Mouse (Mus musculus) CH12.LX (cell line): ENCODE measurements around the gene Gpr155.

Experiments used
- CTCF ChIP-seq, 2 experiments: IDR thresholded peaks in 1 of 2; conservative IDR thresholded peaks in 1 of 2; 2 replicates each; pipeline ENCODE4 v1.5.1; 2011 to 2012; ENCODE audit warnings: low read depth in 2 of 2, low read length in 2 of 2, improper control_type of control experiment in 1 of 2, inconsistent platforms in 1 of 2, mild to moderate bottlenecking in 1 of 2, moderate library complexity in 1 of 2
- GABPA ChIP-seq: IDR thresholded peaks from 2 replicates; pipeline ENCODE4 v1.6.1; 2012; ENCODE audit warnings: low read depth, low read length, improper control_type of control experiment, inconsistent platforms; ENCODE audit not compliant: insufficient replicate concordance
- HCFC1 ChIP-seq: IDR thresholded peaks from 2 replicates; pipeline ENCODE4 v1.6.1; 2012; ENCODE audit warnings: low read depth, mild to moderate bottlenecking, inconsistent platforms, low read length, improper control_type of control experiment
- MAX ChIP-seq: IDR thresholded peaks from 2 replicates; pipeline ENCODE4 v1.6.1; 2011; ENCODE audit warnings: low read length, improper control_type of control experiment
- MXI1 ChIP-seq: IDR thresholded peaks from 2 replicates; pipeline ENCODE4 v1.6.1; 2011; ENCODE audit warnings: mild to moderate bottlenecking, low read depth, low read length, improper control_type of control experiment
- PAX5 ChIP-seq: IDR thresholded peaks from 2 replicates; pipeline ENCODE4 v1.6.1; 2012; ENCODE audit warnings: low read length, inconsistent platforms, mixed read lengths
- POLR2A ChIP-seq: IDR thresholded peaks from 2 replicates; pipeline ENCODE4 v1.6.1; 2011; ENCODE audit warnings: low read depth, mild to moderate bottlenecking, improper control_type of control experiment, low read length
- POLR2AphosphoS2 ChIP-seq: IDR thresholded peaks from 2 replicates; pipeline ENCODE4 v1.6.1; 2011; ENCODE audit warnings: low read depth, low read length, improper control_type of control experiment
- RCOR1 ChIP-seq: conservative IDR thresholded peaks from 2 replicates; pipeline ENCODE4 v1.6.1; 2012; ENCODE audit warnings: low read depth, mild to moderate bottlenecking, inconsistent platforms, low read length, improper control_type of control experiment
- TCF12 ChIP-seq: IDR thresholded peaks from 2 replicates; pipeline ENCODE4 v1.6.1; 2014; ENCODE audit warnings: low read depth, mild to moderate bottlenecking, inconsistent platforms, low read length, improper control_type of control experiment
- USF1 ChIP-seq: IDR thresholded peaks from 2 replicates; pipeline ENCODE4 v1.6.1; 2014; ENCODE audit warnings: low read depth, mild to moderate bottlenecking, inconsistent platforms, low read length, improper control_type of control experiment
- USF2 ChIP-seq: conservative IDR thresholded peaks from 2 replicates; pipeline ENCODE4 v1.6.1; 2011; ENCODE audit warnings: low read depth, low read length, improper control_type of control experiment
- ZKSCAN1 ChIP-seq: IDR thresholded peaks from 2 replicates; pipeline ENCODE4 v1.6.1; 2012; ENCODE audit warnings: low read depth, inconsistent platforms, low read length, improper control_type of control experiment, borderline replicate concordance
- ZMIZ1 ChIP-seq: IDR thresholded peaks from 2 replicates; pipeline ENCODE4 v1.6.1; 2012; ENCODE audit warnings: low read depth, mild to moderate bottlenecking, inconsistent platforms, low read length, improper control_type of control experiment

DNA sequence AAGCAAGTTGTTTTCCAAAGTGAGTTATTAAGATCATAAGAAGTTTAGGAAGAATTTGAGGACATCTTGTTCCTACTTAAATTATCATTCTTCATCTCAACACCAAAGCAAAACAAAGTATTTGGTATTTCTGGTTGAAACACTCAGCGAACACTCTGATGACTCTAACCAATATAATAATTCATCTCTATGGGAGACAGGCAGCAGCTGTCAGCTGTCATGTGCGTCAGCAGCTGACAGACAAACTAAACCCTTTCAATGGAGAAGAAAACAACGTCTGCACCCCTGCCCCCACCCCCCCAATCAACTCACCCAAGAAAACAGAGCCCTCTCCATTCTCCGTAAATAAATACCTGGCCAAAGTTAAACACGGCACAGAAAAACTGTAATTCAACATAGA is 34.9 kb downstream of the Gpr155 start:
- TF ChIP-seq CTCF (conservative IDR thresholded peaks at IDR 0.05 in 1 of 2, IDR thresholded peaks at IDR 0.05 in 1 of 2; ENCODE audit: low read depth in 2 of 2, low read length in 2 of 2) (no peak), PAX5 (no peak), GABPA (no peak), RCOR1 (no peak), USF2 (no peak), ZKSCAN1 (no peak), USF1 (no peak), POLR2A (no peak), TCF12 (no peak), MXI1 (no peak), ZMIZ1 (no peak), HCFC1 (no peak), MAX (no peak), POLR2AphosphoS2 (no peak)
